Mouse (Mus musculus): ENCODE data around the gene Mup13.
"Not testable (repeated sequence)": the region's sequence is repeated elsewhere in the genome, so short reads cannot be mapped to it uniquely, and the experiment has no call there.

Mup13 gene

GRCm38 (mm10) chr4:61228186-61228585 lies at the start of gene Mup13:
Gene Mup13, minus strand, starts transcription at chr4:61228286.
- not testable (repeated sequence) for DNase-seq (ENCODE audit: low spot score)
